Mouse (Mus musculus): ENCODE measurements around the gene Gm17019. TPM values are rescaled to one million over a fixed set of nuclear protein-coding genes. Genes with fewer than 3 reads are reported as not detected.
"Not testable (repeated sequence)": the region's sequence is repeated elsewhere in the genome, so short reads cannot be mapped to it uniquely, and the experiment has no call there.

Gene Gm17019
- polyA plus RNA-seq, 2 experiments: not detected

DNA sequence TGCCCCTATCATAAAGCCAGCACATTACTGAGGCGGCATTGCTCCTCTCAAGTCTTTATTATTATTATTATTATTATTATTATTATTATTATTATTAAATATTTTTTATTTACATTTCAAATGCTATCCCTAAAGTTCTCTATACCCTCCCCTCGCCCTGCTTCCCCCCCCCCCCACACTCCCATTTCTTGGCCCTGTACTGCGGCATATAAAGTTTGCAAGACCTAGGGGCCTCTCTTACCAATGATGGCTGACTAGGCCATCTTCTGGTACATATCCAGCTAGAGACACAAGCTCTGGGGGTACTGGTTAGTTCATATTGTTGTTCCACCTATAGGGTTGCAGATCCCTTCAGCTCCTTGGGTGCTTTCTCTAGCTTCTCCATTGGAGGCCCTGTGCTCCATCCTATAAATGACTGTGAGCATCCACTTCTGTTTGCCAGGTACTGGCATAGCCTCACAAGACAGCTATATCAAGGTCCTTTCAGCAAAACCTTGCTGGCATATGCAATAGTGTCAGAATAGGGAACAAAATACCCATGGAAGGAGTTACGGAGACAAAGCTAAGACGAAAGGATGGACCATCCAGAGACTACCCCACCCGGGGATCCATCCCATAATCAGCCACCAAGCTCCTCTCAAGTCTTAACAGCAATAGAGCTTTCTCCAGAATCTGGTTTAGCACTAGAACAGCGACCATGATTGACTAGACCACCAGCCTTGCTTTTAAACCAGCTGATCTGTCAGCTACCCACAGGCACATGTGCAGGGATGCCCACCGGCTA, 42.2 kb downstream of the Gm17019 start:
- not testable (repeated sequence) for H3K9ac ChIP-seq (ENCODE audit: low read depth, low read length, severe bottlenecking); H3K27ac ChIP-seq (replicated peaks; ENCODE audit: low read depth, low read length); H3K9me3 ChIP-seq (ENCODE audit: control insufficient read depth, low read length); H3K4me1 ChIP-seq (ENCODE audit: control insufficient read depth, insufficient read depth, low read length); H3K4me2 ChIP-seq (replicated peaks; ENCODE audit: low read depth, low read length, severe bottlenecking); H3K4me3 ChIP-seq (replicated peaks; ENCODE audit: low read length); ATAC-seq (ENCODE audit: low FRiP score, low read depth); H3K27me3 ChIP-seq (ENCODE audit: control insufficient read depth, insufficient read depth, low read length); H3K36me3 ChIP-seq (ENCODE audit: control insufficient read depth, insufficient read depth, low read length); DNase-seq (ENCODE audit: low spot score)
- WGBS: 78% methylated on average over 7 of the region's 8 CpGs

DNA sequence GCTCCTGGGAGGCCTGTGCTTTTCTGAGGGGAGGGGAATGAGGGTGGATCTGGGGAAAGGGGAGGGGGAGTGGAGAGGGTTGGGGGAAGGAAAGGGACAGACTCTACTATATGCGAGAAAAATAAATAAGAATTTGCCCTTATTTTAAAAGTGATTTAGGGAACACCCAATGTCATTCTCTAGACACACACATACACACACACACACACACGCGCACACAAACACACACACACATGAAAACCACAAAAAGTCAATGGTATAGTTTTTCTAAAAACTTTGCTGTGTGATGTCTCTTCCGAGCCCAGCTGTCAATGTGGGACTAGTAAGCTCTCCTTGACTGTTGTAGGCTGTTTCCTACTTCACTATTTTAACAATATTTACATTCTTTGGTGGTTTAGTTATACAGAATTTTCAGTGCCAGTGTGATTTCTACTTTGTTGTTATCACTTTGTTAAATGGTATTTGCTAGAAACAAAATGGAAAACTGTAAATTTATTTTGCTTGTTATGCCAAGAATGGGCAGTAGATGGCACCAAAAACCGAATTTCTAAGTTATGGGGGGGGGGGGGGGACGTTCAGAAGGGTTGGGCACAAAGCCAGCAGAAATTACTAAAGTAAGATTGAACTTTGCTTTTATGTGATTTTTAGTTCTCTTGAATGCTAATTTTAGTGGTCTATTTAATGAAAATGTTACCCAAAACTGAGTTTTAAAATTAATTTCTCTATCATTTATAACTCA, 46.0 kb downstream of the Gm17019 start:
- H3K27me3 ChIP-seq (ENCODE audit: control insufficient read depth, insufficient read depth, low read length); H3K4me1 ChIP-seq (ENCODE audit: control insufficient read depth, insufficient read depth, low read length); H3K4me3 ChIP-seq (replicated peaks; ENCODE audit: low read length); H3K36me3 ChIP-seq (ENCODE audit: control insufficient read depth, insufficient read depth, low read length); DNase-seq (ENCODE audit: low spot score); H3K27ac ChIP-seq (replicated peaks; ENCODE audit: low read depth, low read length); H3K9me3 ChIP-seq (ENCODE audit: control insufficient read depth, low read length); H3K9ac ChIP-seq (ENCODE audit: low read depth, low read length, severe bottlenecking); H3K4me2 ChIP-seq (replicated peaks; ENCODE audit: low read depth, low read length, severe bottlenecking); ATAC-seq (ENCODE audit: low FRiP score, low read depth): not testable (repeated sequence)
- WGBS: 37% methylated on average over 5 of the region's 6 CpGs

Other genes starting within 250 kb of the Gm17019 start
- not detected in 2 replicates for gene Gm9758, start 118.1 kb downstream of the Gm17019 start, polyA plus RNA-seq (2012; rRNA removed)
- gene Gm9758, start 118.1 kb downstream of the Gm17019 start, polyA plus RNA-seq (2014; fragmentation: Nextera tagmentation; extraction: Ambion mirVana): not detected in 2 replicates
- not detected in 2 replicates for gene Speer4e, start 94.6 kb downstream of the Gm17019 start, polyA plus RNA-seq (2012; rRNA removed)
- gene Speer4e, start 94.6 kb downstream of the Gm17019 start, polyA plus RNA-seq (2014; fragmentation: Nextera tagmentation; extraction: Ambion mirVana): not detected in 2 replicates
- not detected in 2 replicates for gene Gm10354, start 54.1 kb downstream of the Gm17019 start, polyA plus RNA-seq (2012; rRNA removed)
- gene Gm10354, start 54.1 kb downstream of the Gm17019 start, polyA plus RNA-seq (2014; fragmentation: Nextera tagmentation; extraction: Ambion mirVana): not detected in 2 replicates